Mouse (Mus musculus) retina, postnatal 7 days (tissue): ENCODE results near the gene Zfp93.
A peak's percentile ranks its signal among the peaks of the same experiment; 100 is the strongest.
"Not testable (repeated sequence)": the region's sequence is repeated elsewhere in the genome, so short reads cannot be mapped to it uniquely, and the experiment has no call there.

Experiments used
- DNase-seq: peaks from one replicate; pipeline ENCODE4 v3.0.0-alpha.2; 2012; ENCODE audit warnings: low read depth, low spot score

Zfp93 gene

DNA sequence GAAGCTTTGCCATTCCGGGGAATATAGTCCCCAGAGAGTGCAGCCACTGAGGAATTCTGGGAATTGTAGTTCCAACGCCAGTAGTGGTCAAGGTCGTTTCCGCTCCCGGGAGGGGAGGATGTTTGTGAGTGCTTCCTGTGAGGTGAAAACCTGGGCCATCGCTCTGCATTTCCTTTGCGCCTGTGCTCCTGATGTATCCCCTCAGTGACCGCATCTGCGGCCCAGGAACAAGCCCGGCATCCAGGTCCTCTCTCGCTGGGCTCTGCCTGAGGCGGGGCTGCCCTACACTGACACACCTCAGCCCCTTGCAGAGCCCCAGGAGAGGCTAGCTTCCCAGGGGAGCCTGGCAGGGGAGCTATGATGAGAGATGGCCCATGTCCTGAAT lies at the start of gene Zfp93:
Gene Zfp93, plus strand, starts transcription at position 133 of the 385 bp plus-strand sequence.
- peak; percentile 74 for DNase-seq

DNA sequence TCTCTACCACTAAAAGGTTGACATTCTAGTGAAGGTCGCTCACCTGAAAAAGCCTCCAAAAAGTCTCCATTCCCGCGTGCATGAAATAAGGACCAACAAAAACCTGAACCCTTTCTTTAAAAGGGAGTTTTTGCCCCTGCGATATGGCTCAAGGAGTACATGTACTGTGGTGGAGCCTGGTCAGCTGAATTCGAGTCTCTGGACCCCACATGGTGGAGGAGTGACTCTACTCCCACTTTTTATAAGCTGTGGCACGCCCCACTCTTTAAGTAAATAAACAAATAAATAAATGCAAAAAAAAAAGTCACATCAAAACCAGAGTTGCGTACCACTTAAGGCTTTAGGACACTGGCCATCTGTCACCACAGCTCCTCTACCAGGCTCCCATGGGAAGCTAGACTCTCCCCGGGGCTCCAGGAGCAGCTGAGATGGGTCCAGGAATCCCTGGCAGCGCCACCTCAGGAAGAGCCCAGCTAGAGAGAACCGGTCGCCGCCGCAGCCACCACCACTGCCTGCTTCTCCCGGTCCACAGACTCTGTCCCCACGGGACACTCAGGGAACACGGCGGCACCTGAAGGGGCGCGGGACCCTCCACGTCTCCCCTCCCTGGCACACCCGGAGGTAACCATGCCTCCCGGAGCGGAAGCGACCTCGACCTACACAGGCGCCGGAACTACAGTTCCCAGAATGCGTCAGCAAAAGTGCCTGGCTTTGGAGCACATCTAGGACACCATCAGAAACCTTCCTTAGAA lies 33.0 kb upstream of the Zfp93 start, which contains the start of gene Zfp109:
Gene Zfp109, minus strand, starts transcription at position 521 of the 752 bp plus-strand sequence.
- peak; percentile 42 for DNase-seq

DNA sequence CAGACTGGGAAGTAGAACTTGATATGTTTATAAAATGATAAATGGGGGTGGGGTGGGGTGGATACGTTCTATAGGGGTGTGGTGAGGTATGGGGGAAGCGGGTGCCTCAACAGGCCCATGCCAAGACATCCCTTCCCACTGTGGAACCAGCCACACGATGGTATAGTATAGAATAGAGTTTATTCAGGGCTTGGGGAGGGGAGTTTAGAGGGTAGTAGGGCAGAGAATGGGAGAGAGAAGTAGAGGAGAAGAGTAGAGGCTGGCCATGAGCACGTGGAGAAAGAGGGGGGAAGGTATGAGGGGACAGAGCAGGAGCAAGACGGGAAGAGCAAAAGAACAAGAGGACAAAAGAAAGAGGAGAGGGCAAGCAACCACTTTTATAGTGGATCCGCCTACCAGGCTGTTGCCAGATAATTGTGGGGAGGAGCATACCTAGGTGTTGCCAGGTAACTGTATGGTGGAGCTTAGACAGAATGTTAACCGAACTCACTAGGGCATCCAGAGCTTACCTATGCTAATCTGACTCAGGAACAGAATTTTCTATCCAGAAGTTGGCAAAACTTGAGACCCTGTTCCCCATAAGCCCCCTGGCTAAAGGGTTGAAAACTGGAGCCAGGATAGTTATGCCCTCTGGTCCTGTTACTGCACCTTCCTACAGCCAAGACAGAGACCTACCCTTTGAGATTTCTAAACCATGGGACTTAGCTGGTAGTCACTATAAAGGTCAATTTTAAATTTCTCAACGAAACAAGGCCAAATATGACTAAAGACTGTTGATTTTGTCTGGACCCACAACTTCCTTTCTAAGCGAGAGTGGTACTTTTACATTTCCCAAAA lies 16.2 kb upstream of the Zfp93 start:
- no peak for DNase-seq

DNA sequence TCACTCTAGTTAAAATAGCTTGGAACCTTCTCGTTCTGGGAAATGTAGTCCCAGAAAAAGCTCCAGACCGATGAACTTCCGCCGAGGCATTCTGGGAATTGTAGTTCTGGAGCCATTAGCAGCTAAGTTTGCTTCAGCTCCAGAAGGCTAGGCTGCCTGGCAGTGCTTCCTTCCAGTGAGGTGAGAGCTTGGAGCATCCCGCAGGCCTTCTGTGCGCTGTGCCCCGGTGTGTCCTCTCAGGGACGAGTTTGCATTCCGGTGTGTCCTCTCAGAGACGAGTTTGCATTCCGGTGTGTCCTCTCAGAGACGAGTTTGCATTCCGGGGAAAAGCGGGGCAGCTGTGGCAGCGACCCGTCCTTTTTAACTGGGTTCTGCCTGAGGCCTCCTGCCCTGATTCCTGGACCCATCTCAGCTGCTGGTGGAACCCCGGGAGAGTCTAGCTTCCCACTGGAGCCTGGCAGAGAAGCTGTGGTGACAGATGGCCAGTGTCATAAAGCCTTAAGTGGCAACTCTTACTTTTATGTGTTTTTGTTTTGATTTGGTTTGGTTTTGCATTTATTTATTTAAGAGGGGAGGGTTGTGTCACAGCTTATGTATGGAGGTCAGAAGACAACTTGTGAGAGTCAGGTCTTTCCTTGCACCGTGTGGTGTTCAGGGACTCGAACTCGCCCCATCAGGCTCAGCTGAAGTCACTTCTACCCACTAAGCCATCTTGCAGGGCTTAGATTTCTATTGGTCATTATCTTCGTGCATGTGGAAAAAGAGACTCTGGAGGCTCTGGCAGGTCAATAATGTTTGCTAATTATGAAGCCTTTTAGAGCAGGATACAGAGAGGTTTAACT lies 15.4 kb upstream of the Zfp93 start, which contains the start of gene Zfp108:
Gene Zfp108, plus strand, starts transcription at position 162 of the 842 bp plus-strand sequence.
- DNase-seq: peak; percentile 79

DNA sequence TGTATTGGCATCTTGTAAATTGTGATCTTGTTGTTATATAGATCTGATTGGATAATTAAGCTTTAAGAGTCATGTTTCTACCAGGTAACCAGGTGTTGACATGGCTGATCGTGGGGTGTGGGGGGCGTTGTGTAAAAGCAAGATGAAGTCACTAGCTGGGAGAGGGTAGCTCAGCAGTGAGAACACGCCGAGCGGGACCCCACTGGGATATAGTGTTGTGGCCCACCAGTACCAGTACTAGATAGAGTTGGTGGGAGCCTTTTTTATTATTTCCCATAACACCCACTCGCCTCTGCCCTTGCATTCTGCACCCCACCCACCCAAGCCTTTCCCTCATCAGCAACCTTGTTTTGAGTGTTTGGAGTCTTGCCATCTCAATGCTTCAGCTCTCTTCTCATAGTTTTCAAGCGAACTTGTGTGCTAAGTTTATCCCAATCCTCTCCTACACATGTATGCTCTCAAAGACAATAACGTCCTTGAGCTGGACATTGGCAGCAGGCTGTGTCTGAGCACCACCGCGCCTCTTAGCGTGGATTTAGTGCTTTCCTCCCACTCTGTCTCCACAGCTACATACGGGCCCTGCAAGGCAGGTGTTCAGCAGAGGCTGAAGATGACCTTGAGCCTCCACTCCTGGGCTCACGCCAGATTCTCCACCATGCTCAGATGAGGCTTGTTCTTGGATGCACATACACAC lies 10.8 kb upstream of the Zfp93 start:
- DNase-seq: no peak

DNA sequence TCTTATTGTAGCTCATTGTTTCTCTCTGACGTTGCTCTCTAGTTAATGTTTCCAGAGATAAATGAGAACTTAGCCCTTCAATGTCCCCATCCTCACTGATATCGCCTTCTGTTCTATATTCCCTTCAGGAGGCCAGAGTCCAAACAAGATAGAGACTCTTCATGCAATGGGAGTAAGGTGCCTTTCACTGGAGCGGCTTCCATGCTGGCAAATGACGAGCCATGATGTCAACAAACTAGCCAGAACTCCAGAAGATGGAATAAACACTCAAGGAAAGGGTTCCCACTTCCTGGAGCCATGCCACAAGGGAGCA lies 10.3 kb upstream of the Zfp93 start:
- DNase-seq: no peak

DNA sequence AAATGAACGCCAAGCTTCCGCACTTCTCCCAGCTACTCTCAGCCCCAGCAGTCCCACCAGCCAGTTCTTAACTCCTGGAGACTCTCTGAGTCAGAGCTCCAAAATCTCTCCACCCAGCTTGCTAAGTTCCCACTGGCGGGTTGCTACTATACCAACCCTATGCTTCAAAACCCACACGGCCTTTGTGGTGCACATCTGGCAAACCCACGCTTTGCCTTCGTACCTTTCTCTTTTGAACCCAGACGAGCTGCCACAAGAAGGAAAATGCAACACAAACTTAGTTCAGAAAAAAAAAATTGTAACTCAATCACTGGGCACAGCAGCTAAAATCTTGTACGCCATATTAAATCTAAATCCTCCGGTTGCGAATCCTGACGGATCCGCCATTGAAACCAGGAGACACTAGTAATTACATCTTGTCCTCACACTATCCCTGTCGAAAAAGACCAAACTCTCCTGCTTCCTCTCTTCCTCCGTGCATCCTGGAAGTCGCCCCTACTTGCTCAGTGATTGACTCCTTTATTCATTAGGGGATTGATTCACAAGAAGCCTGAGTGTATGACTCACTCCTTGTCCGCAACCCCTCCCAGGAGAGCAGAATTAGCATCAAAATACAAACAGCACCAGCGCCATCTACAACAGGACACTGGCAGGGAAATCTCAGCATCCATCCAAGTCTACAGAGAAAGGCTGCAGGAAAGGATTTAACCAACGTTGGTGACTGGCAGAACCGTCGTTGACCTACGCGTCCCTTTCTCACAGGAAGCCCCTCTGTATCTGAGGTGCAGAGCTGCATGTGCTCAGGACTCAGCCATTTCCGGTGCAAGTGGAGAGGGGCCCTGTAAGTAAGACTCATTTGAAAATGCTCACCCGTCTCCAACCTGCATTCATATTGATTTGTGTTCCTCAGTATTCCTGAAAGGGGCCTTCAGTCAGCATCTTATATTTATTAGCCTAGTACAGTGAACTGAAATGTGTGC lies 1.8 kb upstream of the Zfp93 start:
- no peak for DNase-seq

DNA sequence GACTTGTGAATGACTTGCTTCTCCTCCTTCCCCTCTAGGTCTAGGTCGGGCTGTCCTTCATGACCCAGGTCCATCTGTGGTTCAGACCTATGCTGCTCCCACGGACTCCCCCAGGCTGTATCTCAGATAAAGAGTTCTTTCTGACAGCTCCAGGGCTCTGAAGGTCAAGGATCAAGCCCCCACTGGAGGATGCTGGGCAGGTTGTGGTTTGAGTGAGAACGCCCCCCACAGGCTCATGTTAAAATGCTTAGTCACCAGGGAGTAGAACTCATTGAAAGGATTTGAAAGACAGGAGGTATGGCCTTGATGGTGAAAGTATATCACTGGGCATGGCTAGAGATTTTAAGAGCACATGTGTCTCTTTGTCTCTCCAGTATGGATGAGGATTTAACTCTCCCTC lies 964 bp upstream of the Zfp93 start:
- no peak for DNase-seq

DNA sequence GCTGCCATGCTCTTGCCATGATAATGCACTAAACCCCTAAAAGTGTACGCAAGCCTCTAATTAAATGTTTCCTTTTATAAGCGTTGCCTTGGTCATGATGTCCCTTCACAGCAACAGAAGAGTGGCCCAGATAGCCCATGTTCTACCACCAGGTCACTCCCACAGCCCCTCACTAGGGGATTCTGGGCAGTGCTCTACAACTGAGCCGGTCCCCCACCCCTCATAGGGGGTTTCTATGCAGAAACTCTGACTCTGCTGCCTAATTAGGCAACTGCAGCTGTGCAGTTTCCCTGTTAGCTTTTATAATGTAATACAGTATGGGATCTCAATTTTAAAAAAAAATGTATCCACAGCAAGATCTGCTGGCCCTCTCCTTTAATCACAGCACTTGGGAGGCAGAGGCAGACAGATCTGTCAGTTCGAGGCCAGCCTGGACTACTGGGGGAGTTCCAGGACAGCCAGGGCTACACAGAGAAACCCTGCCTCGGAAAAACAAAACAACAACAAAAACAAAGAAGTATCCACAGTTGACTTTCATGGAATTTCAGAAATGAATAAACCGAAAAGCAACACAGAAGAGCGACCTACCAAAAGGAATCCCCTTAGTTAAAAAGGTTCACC lies 443 bp upstream of the Zfp93 start:
- no peak for DNase-seq

DNA sequence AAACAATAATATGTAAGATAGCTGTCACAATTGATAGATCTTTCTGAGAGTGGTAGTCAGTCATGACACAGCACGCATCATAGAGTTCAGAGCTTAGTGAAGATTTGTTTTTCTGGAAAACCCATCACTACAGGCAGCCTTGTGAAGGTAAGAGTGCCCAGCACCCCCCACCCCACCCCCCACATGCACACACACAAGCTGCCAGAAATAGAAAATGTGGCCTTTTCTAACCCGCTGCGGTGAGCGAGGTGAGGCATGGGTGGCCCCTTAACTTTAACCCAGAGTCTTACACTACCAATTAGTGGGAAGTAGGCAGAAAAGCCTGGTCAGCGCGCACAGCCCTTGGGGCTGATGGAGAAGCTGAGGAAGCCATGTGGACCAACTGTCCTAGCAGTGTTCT lies 971 bp downstream of the Zfp93 start:
- DNase-seq: no peak

DNA sequence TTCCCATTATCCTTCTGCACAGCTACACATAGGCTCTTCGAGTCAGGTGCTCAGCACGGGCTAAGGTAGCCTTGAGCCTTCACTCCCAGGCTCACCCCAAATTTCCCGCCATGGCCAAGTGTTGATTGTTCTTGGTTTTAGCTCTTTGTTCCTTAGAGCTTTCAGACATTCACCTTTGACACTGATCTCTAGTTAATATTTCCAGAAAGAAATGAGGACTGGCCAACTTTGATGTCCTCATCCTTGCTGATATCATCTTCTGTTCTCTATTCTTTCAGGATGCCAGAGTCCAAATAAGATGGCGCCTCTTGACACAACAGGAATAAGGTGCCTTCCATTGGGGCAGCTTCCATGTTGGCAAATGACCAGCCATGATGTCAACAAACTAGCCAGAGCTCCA lies 4.2 kb downstream of the Zfp93 start:
- DNase-seq: no peak

DNA sequence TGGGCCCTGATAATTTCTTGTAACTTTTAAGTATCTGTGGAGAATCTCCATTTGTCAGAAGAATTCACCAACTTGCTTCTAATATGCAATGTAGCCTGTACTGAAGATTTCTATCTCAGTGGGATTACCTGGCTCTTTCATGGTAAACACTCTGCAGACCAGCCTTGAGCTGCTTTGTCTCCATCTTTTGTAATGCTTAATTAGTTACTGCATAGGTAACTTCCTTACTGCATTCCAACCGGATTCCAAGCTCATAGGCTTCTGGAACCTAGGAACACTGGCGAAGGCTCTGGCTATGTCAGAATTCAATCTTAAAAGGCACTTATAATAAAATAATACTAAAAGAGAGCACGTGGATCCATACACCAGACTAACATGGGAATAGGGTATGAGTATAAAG lies 8.6 kb downstream of the Zfp93 start:
- not testable (repeated sequence) for DNase-seq

DNA sequence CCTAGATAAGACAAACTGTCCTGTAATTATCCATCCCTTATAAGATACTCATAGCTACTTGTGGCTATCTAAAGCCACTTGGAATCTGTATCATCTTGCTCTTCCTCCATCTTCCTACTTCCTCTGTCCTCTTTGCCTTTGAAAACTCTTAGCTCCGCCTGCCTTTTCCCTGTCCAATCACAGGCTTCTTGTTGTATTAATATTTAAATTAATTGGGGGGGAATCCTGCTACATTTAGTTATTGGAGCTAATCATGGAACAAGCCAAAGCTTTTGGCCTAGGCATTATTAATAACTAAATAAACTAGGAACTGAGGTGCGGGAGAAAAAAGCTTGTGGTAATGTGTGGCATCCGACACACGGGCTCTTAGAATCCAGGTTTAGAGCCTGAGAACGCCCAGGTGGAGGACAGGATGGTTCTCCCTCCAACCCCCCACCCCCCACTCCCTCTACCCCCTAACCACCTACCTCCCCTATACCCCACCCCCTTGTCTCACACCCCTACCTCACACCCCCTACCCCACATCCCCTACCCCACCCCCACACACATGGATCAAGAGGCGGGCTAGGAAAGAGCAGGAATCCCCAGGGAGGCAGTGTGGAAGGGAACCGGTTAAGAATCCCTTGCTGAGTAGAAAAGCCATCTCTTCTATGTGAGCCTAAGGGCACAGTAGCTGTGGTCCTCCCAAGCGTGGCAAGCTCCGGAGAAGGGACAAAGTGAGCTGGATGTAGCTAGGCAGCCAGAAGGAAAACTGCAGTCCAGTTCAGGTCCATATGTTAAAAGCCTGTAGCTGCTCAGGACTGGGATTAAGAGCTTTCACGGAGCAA lies 10.0 kb downstream of the Zfp93 start:
- DNase-seq: no peak

DNA sequence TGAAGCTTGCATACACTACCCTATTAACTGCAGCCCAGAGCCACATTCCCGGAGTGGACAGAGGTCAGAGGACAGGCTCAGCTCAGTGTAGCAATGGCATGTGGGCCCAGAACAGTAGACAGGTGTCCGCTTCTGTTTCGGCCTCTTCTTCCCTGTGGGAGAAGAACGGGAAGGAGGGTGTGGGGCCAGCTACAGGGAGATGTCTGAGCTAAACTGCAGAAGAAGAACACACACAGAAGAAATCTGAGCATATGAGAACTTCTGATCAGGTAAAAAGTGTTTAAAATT lies 10.6 kb downstream of the Zfp93 start:
- DNase-seq: no peak

DNA sequence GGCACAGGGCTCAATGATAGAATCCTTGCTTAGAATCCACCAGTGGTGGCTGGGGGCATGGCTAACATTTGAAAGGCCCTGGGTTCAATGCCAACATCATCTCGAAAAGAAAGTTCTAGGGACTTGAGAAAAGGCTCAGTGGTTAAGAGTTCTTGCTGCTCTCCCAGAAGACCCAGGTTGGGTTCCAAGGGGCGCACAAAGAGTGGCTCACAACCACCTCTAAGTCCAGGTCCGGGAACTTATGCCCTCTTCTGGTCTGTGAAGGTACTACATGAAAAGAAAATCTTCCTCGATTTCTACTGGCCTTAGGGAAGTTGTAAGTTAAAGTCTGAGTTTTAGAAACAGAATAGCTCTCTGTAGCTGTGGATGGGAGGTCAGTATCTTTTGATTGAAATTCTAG lies 15.9 kb downstream of the Zfp93 start:
- no peak for DNase-seq

DNA sequence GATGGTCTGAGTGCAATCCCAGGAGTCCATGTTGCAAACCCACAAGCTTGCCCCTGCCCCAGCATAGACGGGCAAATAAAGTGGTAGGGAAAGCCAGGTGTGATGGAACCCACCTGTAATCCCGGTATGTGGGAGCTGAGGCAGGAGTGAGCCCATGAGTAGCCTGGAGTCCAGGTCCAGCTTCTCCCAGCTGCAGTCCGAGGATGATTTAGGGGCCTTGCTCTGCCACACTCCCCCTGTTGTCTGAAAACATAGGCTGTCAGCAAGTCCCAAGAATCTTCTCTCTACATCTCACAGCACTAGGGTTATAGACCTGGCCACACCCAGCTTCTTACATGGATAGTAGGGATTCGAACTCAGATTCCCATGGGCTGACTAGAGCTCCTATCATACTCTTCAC lies 16.7 kb downstream of the Zfp93 start:
- DNase-seq: no peak

DNA sequence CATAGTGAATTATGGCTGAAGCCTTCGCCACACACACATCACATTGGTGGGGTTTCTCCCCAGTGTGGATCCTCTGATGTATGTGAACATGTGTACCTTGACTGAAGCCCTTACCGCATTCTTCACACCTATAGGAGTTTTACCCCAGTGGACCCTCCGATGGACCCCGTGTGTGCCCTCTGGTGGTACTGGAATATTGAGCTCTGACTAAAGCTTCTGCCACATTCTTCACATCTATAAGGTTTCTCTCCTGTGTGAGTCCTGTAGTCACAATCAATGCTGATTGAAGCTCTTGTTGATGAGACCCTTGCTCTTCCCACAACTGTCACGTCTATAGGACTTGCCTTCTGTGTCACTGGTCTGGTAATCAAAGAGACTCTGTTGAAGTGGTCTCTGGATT lies 17.4 kb downstream of the Zfp93 start:
- no peak for DNase-seq

DNA sequence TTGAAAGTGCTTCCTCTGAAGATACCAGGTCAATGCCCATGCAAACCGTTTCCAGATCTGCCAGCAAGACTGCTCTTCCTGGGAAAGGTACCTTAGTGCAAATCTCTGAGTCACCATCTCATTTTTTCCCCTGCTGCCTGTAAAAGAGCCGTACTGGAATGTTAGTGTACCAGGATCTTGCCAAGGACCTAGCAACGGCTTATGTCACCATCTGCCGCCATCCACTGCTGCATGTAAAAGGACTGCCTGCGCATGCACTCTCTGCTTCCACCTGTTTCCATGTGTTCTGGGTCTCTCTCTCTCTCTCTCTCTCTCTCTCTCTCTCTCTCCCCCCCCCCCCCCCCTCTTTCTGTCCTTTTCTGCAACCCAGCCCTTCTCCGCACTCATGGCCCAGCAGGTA lies 18.3 kb downstream of the Zfp93 start:
- DNase-seq: no peak

DNA sequence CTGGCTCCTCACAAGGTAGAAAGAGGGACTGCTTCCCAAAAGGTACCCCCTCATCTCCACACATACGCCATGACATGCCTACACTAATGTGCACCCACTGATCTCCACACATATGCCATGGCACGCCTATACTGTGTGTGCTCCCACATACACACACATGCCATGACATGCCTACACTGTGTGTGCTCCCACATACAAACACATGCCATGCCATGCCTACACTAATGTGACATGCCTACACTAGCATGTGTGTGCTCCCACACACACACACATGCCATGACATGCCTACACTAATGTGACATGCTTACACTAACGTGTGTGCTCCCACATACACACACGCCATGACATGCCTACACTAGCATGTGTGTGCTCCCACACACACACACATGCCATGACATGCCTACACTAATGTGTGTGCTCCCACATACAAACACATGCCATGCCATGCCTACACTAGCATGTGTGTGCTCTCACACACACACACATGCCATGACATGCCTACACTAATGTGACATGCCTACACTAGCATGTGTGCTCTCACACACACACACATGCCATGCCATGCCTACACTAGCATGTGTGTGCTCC lies 20.0 kb downstream of the Zfp93 start:
- no peak for DNase-seq
